Mouse (Mus musculus) liver, adult 2 months (tissue): Measurements from ENCODE around the gene Fut7.

Experiments used
- CTCF ChIP-seq: fragments of 200-500 bp; IDR thresholded peaks from 2 replicates; pipeline ENCODE4 v1.5.1; 2011; ENCODE audit warnings: low read depth, low read length, control low read depth
- POLR2A ChIP-seq: fragments of 200-500 bp; IDR thresholded peaks from 2 replicates; pipeline ENCODE4 v1.6.1; 2011; ENCODE audit warnings: low read length, control low read depth; ENCODE audit not compliant: insufficient read depth; ENCODE audit errors: extremely low read depth

- TF ChIP-seq CTCF (no peak), POLR2A (no peak)
These were observed 13.3 kb downstream of the Fut7 start for GRCm38 (mm10) chr2:25436286-25436820.
